Mouse (Mus musculus) embryonic facial prominence, embryonic 11.5 days (tissue): Measurements from ENCODE around the gene Pxk. TPM values are rescaled to one million over a fixed set of nuclear protein-coding genes. Genes with fewer than 3 reads are reported as not detected.

Experiments used
- ATAC-seq: fragments of 200-750 bp; cut with Nextera tagmentation; replicated peaks from 2 replicates; pipeline ENCODE4 v1.8.0; 2017; ENCODE audit warnings: low read depth; ENCODE audit not compliant: insufficient number of reproducible peaks, low FRiP score, low TSS enrichment
- DNase-seq: peaks from one replicate; pipeline ENCODE4 v3.0.0-alpha.2; 2015; ENCODE audit warnings: low spot score
- H3K27ac ChIP-seq: fragments of 300-500 bp; sonication (generic); replicated peaks from 2 replicates; pipeline ENCODE4 v1.5.1; 2014; ENCODE audit warnings: mild to moderate bottlenecking, low read depth, low read length, control low read depth
- H3K27me3 ChIP-seq: fragments of 300-500 bp; sonication (generic); 2 replicates; pipeline ENCODE4 v1.6.1; 2014; ENCODE audit warnings: mild to moderate bottlenecking, low read length, moderate library complexity, mixed read lengths; ENCODE audit not compliant: control insufficient read depth, insufficient read depth
- H3K36me3 ChIP-seq: fragments of 300-500 bp; sonication (generic); replicated peaks from 2 replicates; pipeline ENCODE4 v1.6.1; 2014; ENCODE audit warnings: low read depth, mild to moderate bottlenecking, low read length, moderate library complexity, mixed read lengths; ENCODE audit not compliant: control insufficient read depth, insufficient read depth
- H3K4me1 ChIP-seq: fragments of 300-500 bp; sonication (generic); 2 replicates; pipeline ENCODE4 v1.6.1; 2014; ENCODE audit warnings: low read length, mixed read lengths; ENCODE audit not compliant: control insufficient read depth, insufficient read depth
- H3K4me2 ChIP-seq: fragments of 300-500 bp; sonication (generic); 2 replicates; pipeline ENCODE4 v1.6.1; 2014; ENCODE audit warnings: low read depth, mild to moderate bottlenecking, control low read depth, low read length, moderate library complexity
- H3K4me3 ChIP-seq: fragments of 300-500 bp; sonication (generic); 2 replicates; pipeline ENCODE4 v1.5.1; 2014; ENCODE audit warnings: low read depth, low read length, control low read depth
- H3K9ac ChIP-seq: fragments of 300-500 bp; sonication (generic); replicated peaks from 2 replicates; pipeline ENCODE4 v1.6.1; 2014; ENCODE audit warnings: mild to moderate bottlenecking, control low read depth, low read length
- H3K9me3 ChIP-seq: fragments of 300-500 bp; sonication (generic); replicated peaks from 2 replicates; pipeline ENCODE4 v1.6.1; 2016; ENCODE audit warnings: mild to moderate bottlenecking, low read length, inconsistent platforms, mixed read lengths; ENCODE audit not compliant: control insufficient read depth
- WGBS: fragments of 180-500 bp; shearing (Covaris S2); extraction: QIAGEN DNeasy Blood & Tissue Kit; methylation state at CpG from one replicate; pipeline ENCODE4 v1.1.7; 2014; 5-methylcytosine and 5-hydroxymethylcytosine counted together
- polyA plus RNA-seq: library from polyadenylated mRNA; unstranded; fragments of >200 nt; fragmentation: Nextera tagmentation; extraction: Ambion mirVana; gene quantifications from 2 replicates; pipeline ENCODE4 v1.2.1, GENCODE M21; 2014

Pxk gene
- polyA plus RNA-seq, 1 experiment from 2014 or later: 23.4 TPM

DNA sequence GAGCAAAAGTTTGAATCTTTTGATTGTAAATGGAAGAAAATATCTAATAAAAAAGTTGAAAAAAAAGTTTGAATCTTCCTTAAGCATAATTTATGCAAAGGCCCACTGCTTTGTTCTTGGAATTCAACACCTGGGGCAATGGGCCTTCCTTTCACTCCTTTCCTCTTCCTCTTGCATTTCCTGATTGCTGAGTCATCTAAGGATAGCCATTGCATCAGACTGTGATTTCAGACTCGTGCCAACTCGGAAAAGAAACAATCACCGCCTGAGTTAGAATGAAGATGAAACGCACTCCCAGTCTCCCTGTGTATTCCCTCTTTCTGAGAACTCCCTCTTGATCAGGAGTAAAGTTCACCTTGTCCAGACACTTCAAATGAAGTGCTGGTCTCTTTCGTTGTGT lies 76.6 kb downstream of the Pxk start:
- Histone ChIP-seq H3K36me3 (no peaks in the 10 kb centered on the region), H3K27me3 (no peaks in the 10 kb centered on the region), H3K27ac (no peak overlapping the region), H3K9me3 (no peaks in the 10 kb centered on the region), H3K4me1 (peaks cover 4% of the 10 kb centered on the region; the same call in 1 of the 2 replicates), H3K4me3 (no peak overlapping the region), H3K4me2 (no peak overlapping the region), H3K9ac (no peak overlapping the region)
- WGBS: 88% methylated on average over 5 of the region's 5 CpGs
- ATAC-seq (no peak), DNase-seq (no peak)

DNA sequence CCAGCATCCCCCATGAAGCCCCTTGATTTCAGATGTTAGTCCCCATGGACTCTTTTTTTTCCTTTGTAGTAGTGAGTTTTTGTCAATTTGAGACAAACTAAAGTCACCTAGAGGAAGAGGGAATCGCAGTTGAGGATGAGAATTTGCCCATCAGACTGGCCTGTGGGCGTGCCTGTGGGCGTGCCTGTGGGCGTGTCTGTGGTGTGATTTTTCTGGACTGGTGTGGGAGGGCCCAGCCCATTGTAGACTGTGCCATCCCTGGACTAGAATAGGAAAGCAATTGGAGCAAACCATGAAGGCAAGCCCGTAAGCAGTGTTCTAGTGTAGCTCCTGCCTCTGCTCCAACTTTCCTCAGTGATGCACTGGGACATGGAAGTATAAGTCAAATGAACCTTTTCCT lies 78.2 kb downstream of the Pxk start:
- no peak for ATAC-seq

DNA sequence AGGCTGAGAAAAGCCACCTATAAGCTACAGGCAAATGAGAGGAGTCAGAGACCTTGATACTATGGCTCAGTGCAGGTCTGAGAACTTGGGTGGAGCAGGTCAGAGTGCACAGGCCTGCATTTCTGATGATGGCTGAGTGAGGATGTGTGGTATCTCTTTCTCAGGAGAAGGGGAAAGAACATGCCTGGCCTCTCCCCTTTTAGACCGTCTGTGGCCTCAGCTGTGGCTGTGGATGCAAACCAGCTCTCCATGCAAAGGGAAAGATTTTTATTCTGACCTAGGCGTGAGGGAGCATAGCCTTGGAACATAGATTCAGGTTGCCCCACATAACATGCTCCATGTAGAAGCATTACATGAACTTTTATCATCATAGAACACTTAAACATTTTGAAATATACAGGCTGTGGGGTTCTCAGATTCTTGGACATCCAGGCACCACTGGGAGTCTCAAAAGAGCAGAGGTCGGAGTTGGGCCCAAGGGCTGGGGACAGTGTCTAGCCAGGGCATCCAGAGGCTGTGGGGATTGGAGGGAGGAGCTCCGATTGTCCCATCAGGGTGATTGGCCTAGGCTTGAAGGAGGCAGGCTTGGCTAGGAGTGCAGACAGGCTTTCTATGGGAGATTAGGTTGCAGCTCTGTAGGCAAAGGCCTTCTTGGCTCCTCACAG lies 82.5 kb downstream of the Pxk start:
- Histone ChIP-seq H3K9ac (no peak overlapping the region), H3K27me3 (no peaks in the 10 kb centered on the region), H3K27ac (no peak overlapping the region), H3K4me2 (no peak overlapping the region), H3K9me3 (no peaks in the 10 kb centered on the region), H3K36me3 (no peaks in the 10 kb centered on the region), H3K4me3 (no peak overlapping the region), H3K4me1 (no peaks in the 10 kb centered on the region)
- WGBS: 65% methylated on average over 4 of the region's 4 CpGs
- ATAC-seq (no peak), DNase-seq (no peak)

More for the DNA sequence above, 78.2 kb downstream of the Pxk start:
- no peak overlapping the region for H3K27ac ChIP-seq
- no peaks in the 10 kb centered on the region for H3K36me3 ChIP-seq
- H3K4me1 ChIP-seq: peaks cover 4% of the 10 kb centered on the region; the same call in 1 of the 2 replicates
- no peak overlapping the region for H3K4me3 ChIP-seq
- 65% methylated on average over 5 of the region's 5 CpGs for WGBS
- no peak overlapping the region for H3K4me2 ChIP-seq
- H3K9me3 ChIP-seq: no peaks in the 10 kb centered on the region
- DNase-seq: peak; percentile 9
- no peaks in the 10 kb centered on the region for H3K27me3 ChIP-seq
- H3K9ac ChIP-seq: no peak overlapping the region

DNA sequence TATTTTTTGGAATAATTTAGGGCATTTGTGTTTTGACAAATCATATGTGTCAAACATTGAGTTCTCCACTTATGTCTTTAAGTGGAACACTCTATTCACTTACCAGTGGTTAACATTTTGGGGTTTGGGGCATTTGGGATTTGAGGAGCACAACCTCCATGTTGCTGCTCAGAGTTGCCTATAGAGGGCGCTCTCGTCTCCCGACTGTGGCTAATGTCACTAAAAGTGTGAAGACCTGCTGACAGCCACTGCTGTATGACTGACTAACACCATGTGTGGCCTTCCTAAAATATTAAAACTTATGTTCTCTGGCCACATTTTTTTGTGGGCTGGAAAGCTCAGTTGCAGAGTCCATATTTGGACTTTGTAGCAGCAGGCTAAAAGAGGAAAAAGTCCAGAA lies 85.3 kb downstream of the Pxk start:
- Histone ChIP-seq H3K4me1 (no peaks in the 10 kb centered on the region), H3K9me3 (no peaks in the 10 kb centered on the region), H3K36me3 (no peaks in the 10 kb centered on the region), H3K27me3 (no peaks in the 10 kb centered on the region), H3K4me3 (no peak overlapping the region), H3K9ac (no peak overlapping the region), H3K27ac (no peak overlapping the region), H3K4me2 (no peak overlapping the region)
- no peak for DNase-seq
- ATAC-seq: no peak
- WGBS: 49% methylated on average over 3 of the region's 3 CpGs

DNA sequence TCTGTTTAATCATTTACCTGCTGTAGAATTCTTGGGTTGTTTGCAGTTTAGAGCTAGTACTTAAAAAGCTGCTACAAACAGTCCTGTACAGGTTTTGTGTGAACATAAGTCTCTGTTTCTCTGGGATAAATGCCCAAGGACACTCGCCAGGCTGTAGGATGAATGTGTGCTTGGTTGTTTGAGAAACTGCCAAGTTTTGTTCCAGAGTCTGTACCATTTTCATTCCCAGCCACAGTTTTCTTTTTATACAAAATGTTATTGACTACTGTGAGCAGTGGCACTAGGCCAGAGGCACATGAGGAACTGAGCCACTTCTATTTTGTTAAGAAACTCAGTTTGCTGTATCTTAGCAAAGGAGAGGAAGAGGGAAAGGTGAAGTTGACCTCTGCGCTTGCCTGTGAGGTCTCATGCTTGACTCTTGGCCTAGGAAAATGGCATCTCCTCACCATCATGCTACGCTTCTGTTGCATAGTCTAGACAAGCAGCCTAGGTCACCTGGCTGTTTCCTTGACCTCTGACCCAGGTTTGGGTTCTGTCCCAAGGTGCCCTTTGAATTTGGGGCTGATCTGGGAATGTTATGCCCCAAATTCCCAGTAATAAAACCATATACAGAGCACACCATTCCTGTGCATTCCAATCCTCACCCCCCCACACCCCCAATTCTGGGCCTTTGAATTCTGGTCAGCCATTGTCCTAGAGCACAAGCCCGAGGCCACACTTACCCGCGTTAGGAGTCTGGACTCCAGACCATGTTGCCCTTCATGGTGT lies 88.5 kb downstream of the Pxk start:
- Histone ChIP-seq H3K36me3 (no peaks in the 10 kb centered on the region), H3K27ac (no peak overlapping the region), H3K4me3 (no peak overlapping the region), H3K9ac (no peak overlapping the region), H3K4me2 (no peak overlapping the region), H3K4me1 (no peaks in the 10 kb centered on the region), H3K9me3 (no peaks in the 10 kb centered on the region), H3K27me3 (no peaks in the 10 kb centered on the region)
- ATAC-seq (no peak), DNase-seq (no peak)
- WGBS: 88% methylated on average over 6 of the region's 6 CpGs

DNA sequence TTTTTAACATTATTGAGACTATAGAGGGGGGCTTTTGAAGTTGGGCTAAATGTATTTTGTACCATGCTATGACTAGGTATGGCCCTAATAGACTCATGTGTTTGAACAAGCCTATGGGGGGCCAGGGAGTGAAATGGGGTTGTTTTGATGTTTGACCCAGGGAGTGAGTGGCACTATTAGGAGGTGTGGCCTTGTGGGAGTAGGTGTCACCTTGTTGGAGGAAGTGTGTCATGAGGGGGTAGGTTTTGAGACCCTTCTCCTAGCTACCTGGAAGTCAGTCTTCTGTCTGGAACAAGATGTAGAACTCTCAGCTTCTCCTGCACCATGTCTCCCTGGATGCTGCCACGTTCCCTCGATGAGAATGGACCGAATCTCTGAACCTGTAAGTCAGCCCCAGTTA lies 92.5 kb downstream of the Pxk start:
- H3K9ac ChIP-seq: no peak overlapping the region
- WGBS: 95% methylated on average over 3 of the region's 3 CpGs
- no peaks in the 10 kb centered on the region for H3K27me3 ChIP-seq
- no peaks in the 10 kb centered on the region for H3K36me3 ChIP-seq
- ATAC-seq (no peak), DNase-seq (no peak)
- H3K4me2 ChIP-seq: no peak overlapping the region
- no peak overlapping the region for H3K4me3 ChIP-seq
- no peaks in the 10 kb centered on the region for H3K9me3 ChIP-seq
- H3K4me1 ChIP-seq: no peaks in the 10 kb centered on the region
- no peak overlapping the region for H3K27ac ChIP-seq

DNA sequence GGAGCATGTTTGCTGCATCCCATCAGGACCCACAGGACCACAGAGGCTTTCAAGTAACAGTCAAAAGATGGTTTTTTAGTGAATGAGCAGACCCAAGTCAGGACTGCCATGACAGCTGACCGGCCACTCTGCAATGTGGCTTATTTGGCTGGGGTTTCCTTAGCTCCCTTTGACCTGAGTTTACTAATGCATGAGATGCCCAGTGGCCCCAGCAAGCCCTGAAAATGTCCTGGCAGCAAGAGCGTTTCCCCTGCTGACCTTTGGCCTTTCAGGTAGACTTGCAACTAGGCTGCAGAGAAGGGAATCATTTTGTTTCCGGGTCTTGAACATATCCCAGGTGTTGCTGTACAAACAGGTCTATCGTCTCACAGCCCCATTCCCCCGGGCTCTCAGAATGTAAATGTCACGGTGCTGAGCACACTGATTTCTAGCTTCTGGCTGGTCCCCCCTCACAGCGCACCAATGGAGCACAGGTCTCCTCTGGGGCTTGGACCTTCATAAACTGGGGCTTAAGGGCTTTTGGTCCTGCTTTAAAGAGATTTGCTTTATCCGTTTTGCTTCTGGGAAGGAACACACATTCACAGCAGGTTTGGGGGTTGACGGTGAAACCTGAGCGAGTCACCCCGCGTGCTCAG lies 93.4 kb downstream of the Pxk start:
- ATAC-seq: no peak
- Histone ChIP-seq H3K4me3 (no peak overlapping the region), H3K27me3 (no peaks in the 10 kb centered on the region), H3K4me2 (no peak overlapping the region), H3K9me3 (no peaks in the 10 kb centered on the region), H3K36me3 (no peaks in the 10 kb centered on the region), H3K4me1 (no peaks in the 10 kb centered on the region), H3K9ac (no peak overlapping the region), H3K27ac (no peak overlapping the region)
- no peak for DNase-seq
- 58% methylated on average over 12 of the region's 12 CpGs for WGBS

DNA sequence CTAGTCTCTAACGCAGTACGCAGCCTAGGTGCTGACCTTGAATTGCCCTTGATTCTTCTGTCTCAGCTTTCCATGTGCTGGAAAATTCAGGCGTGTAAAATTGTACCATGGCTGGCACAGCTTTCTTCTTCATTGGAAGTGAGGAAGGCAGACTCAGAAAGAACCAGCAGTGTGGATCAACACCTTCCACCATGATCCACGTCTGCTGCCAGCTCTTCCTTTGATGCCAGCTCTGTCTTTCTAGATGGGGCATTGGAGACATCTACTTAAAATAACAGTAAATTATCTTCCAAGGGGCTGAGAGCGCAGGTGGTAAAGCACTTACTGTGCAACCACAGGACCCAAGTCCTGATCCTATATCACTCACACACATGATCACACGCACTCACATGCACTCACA lies 94.7 kb downstream of the Pxk start:
- 90% methylated on average over 6 of the region's 6 CpGs for WGBS
- no peak for ATAC-seq
- Histone ChIP-seq H3K9me3 (no peaks in the 10 kb centered on the region), H3K4me1 (no peaks in the 10 kb centered on the region), H3K4me2 (no peak overlapping the region), H3K36me3 (no peaks in the 10 kb centered on the region), H3K4me3 (no peak overlapping the region), H3K27ac (no peak overlapping the region), H3K27me3 (no peaks in the 10 kb centered on the region), H3K9ac (no peak overlapping the region)
- DNase-seq: no peak
